Mouse (Mus musculus): ENCODE measurements around the gene Zfp408. TPM values are rescaled to one million over a fixed set of nuclear protein-coding genes. Genes with fewer than 3 reads are reported as not detected.
"Not testable (repeated sequence)": the region's sequence is repeated elsewhere in the genome, so short reads cannot be mapped to it uniquely, and the experiment has no call there.

The Zfp408 gene
- polyA plus RNA-seq, 1 experiment from 2014 or later, result 11.2 TPM

GRCm38 (mm10) chr2:91632316-91632715, 17.3 kb downstream of the Zfp408 start:
- Histone ChIP-seq H3K36me3 (ENCODE audit: control insufficient read depth, insufficient read depth, low read length) (no peaks in the 10 kb centered on the region), H3K27ac (ENCODE audit: low read length) (no peak overlapping the region), H3K4me1 (ENCODE audit: control insufficient read depth, insufficient read depth, low read length) (no peaks in the 10 kb centered on the region), H3K4me3 (ENCODE audit: low read depth, low read length) (no peak overlapping the region), H3K27me3 (ENCODE audit: control insufficient read depth, insufficient read depth, low read depth, low read length) (no peaks in the 10 kb centered on the region), H3K9me3 (replicated peaks; ENCODE audit: control insufficient read depth, low read length, poor library complexity, severe bottlenecking) (no peaks in the 10 kb centered on the region), H3K9ac (ENCODE audit: low read depth, low read length) (no peak overlapping the region), H3K4me2 (ENCODE audit: low read length) (no peak overlapping the region)
- WGBS, result 81% methylated on average over 5 of the region's 5 CpGs
- ATAC-seq, result no peak

GRCm38 (mm10) chr2:91631826-91632225, 17.8 kb downstream of the Zfp408 start:
- no peak overlapping the region for H3K4me3 ChIP-seq (ENCODE audit: low read depth, low read length)
- no peaks in the 10 kb centered on the region for H3K9me3 ChIP-seq (replicated peaks; ENCODE audit: control insufficient read depth, low read length, poor library complexity, severe bottlenecking)
- no peaks in the 10 kb centered on the region for H3K36me3 ChIP-seq (ENCODE audit: control insufficient read depth, insufficient read depth, low read length)
- H3K27me3 ChIP-seq (ENCODE audit: control insufficient read depth, insufficient read depth, low read depth, low read length), result no peaks in the 10 kb centered on the region
- no peak overlapping the region for H3K4me2 ChIP-seq (ENCODE audit: low read length)
- WGBS, result 87% methylated on average over 5 of the region's 5 CpGs
- no peak for ATAC-seq
- H3K4me1 ChIP-seq (ENCODE audit: control insufficient read depth, insufficient read depth, low read length), result no peaks in the 10 kb centered on the region
- no peak overlapping the region for H3K27ac ChIP-seq (ENCODE audit: low read length)
- H3K9ac ChIP-seq (ENCODE audit: low read depth, low read length), result no peak overlapping the region

GRCm38 (mm10) chr2:91630384-91630783, 19.2 kb downstream of the Zfp408 start:
- 92% methylated on average over 12 of the region's 12 CpGs for WGBS
- H3K4me2 ChIP-seq (ENCODE audit: low read length), result no peak overlapping the region
- ATAC-seq, result no peak
- no peaks in the 10 kb centered on the region for H3K36me3 ChIP-seq (ENCODE audit: control insufficient read depth, insufficient read depth, low read length)
- H3K27me3 ChIP-seq (ENCODE audit: control insufficient read depth, insufficient read depth, low read depth, low read length), result no peaks in the 10 kb centered on the region
- no peak overlapping the region for H3K9ac ChIP-seq (ENCODE audit: low read depth, low read length)
- no peaks in the 10 kb centered on the region for H3K4me1 ChIP-seq (ENCODE audit: control insufficient read depth, insufficient read depth, low read length)
- no peak overlapping the region for H3K27ac ChIP-seq (ENCODE audit: low read length)
- H3K4me3 ChIP-seq (ENCODE audit: low read depth, low read length), result no peak overlapping the region
- no peaks in the 10 kb centered on the region for H3K9me3 ChIP-seq (replicated peaks; ENCODE audit: control insufficient read depth, low read length, poor library complexity, severe bottlenecking)

- no peak for ATAC-seq
- WGBS, result 86% methylated on average over 18 of the region's 18 CpGs
- no peak overlapping the region for H3K9ac ChIP-seq (ENCODE audit: low read depth, low read length)
- no peaks in the 10 kb centered on the region for H3K27me3 ChIP-seq (ENCODE audit: control insufficient read depth, insufficient read depth, low read depth, low read length)
- H3K4me2 ChIP-seq (ENCODE audit: low read length), result no peak overlapping the region
- H3K36me3 ChIP-seq (ENCODE audit: control insufficient read depth, insufficient read depth, low read length), result no peaks in the 10 kb centered on the region
- no peaks in the 10 kb centered on the region for H3K9me3 ChIP-seq (replicated peaks; ENCODE audit: control insufficient read depth, low read length, poor library complexity, severe bottlenecking)
- no peaks in the 10 kb centered on the region for H3K4me1 ChIP-seq (ENCODE audit: control insufficient read depth, insufficient read depth, low read length)
- no peak overlapping the region for H3K27ac ChIP-seq (ENCODE audit: low read length)
- no peak overlapping the region for H3K4me3 ChIP-seq (ENCODE audit: low read depth, low read length)
These were observed 19.9 kb downstream of the Zfp408 start for GRCm38 (mm10) chr2:91629682-91630081.

- H3K4me2 ChIP-seq (ENCODE audit: low read length), result no peak overlapping the region
- H3K9me3 ChIP-seq (replicated peaks; ENCODE audit: control insufficient read depth, low read length, poor library complexity, severe bottlenecking), result no peaks in the 10 kb centered on the region
- H3K9ac ChIP-seq (ENCODE audit: low read depth, low read length), result no peak overlapping the region
- 93% methylated on average over 8 of the region's 8 CpGs for WGBS
- H3K27me3 ChIP-seq (ENCODE audit: control insufficient read depth, insufficient read depth, low read depth, low read length), result no peaks in the 10 kb centered on the region
- no peak for ATAC-seq
- no peak overlapping the region for H3K4me3 ChIP-seq (ENCODE audit: low read depth, low read length)
- H3K36me3 ChIP-seq (ENCODE audit: control insufficient read depth, insufficient read depth, low read length), result 0 out of 2 replicates have a peak, but pooled peaks cover 4% of the 10 kb centered on the region
- no peak overlapping the region for H3K27ac ChIP-seq (ENCODE audit: low read length)
- H3K4me1 ChIP-seq (ENCODE audit: control insufficient read depth, insufficient read depth, low read length), result no peaks in the 10 kb centered on the region
These were observed 21.4 kb downstream of the Zfp408 start for GRCm38 (mm10) chr2:91628171-91628570.

GRCm38 (mm10) chr2:91627486-91627885, 22.1 kb downstream of the Zfp408 start:
- Histone ChIP-seq H3K9me3 (replicated peaks; ENCODE audit: control insufficient read depth, low read length, poor library complexity, severe bottlenecking) (no peaks in the 10 kb centered on the region), H3K27me3 (ENCODE audit: control insufficient read depth, insufficient read depth, low read depth, low read length) (no peaks in the 10 kb centered on the region), H3K27ac (ENCODE audit: low read length) (no peak overlapping the region), H3K4me1 (ENCODE audit: control insufficient read depth, insufficient read depth, low read length) (no peaks in the 10 kb centered on the region), H3K4me2 (ENCODE audit: low read length) (no peak overlapping the region), H3K9ac (ENCODE audit: low read depth, low read length) (no peak overlapping the region), H3K4me3 (ENCODE audit: low read depth, low read length) (no peak overlapping the region), H3K36me3 (ENCODE audit: control insufficient read depth, insufficient read depth, low read length) (peaks cover 5% of the 10 kb centered on the region; the same call in 1 of the 2 replicates)
- WGBS, result 82% methylated on average over 5 of the region's 5 CpGs
- ATAC-seq, result no peak

- 97% methylated on average over 7 of the region's 7 CpGs for WGBS
- not testable (repeated sequence) for H3K27me3 ChIP-seq (ENCODE audit: control insufficient read depth, insufficient read depth, low read depth, low read length); H3K27ac ChIP-seq (ENCODE audit: low read length); H3K9me3 ChIP-seq (replicated peaks; ENCODE audit: control insufficient read depth, low read length, poor library complexity, severe bottlenecking); H3K9ac ChIP-seq (ENCODE audit: low read depth, low read length); H3K4me3 ChIP-seq (ENCODE audit: low read depth, low read length); ATAC-seq; H3K4me2 ChIP-seq (ENCODE audit: low read length); H3K4me1 ChIP-seq (ENCODE audit: control insufficient read depth, insufficient read depth, low read length)
- H3K36me3 ChIP-seq (ENCODE audit: control insufficient read depth, insufficient read depth, low read length), result peaks cover 29% of the 10 kb centered on the region
These were observed 26.2 kb downstream of the Zfp408 start for GRCm38 (mm10) chr2:91623366-91623765.

- Histone ChIP-seq H3K4me2 (ENCODE audit: low read length) (no peak overlapping the region), H3K27ac (ENCODE audit: low read length) (no peak overlapping the region), H3K4me1 (ENCODE audit: control insufficient read depth, insufficient read depth, low read length) (no peaks in the 10 kb centered on the region), H3K9me3 (replicated peaks; ENCODE audit: control insufficient read depth, low read length, poor library complexity, severe bottlenecking) (no peaks in the 10 kb centered on the region), H3K27me3 (ENCODE audit: control insufficient read depth, insufficient read depth, low read depth, low read length) (no peaks in the 10 kb centered on the region), H3K36me3 (ENCODE audit: control insufficient read depth, insufficient read depth, low read length) (peaks cover 34% of the 10 kb centered on the region), H3K4me3 (ENCODE audit: low read depth, low read length) (no peak overlapping the region), H3K9ac (ENCODE audit: low read depth, low read length) (no peak overlapping the region)
- 96% methylated on average over 5 of the region's 5 CpGs for WGBS
- no peak for ATAC-seq
These were observed 27.2 kb downstream of the Zfp408 start for GRCm38 (mm10) chr2:91622356-91622755.

- not testable (repeated sequence) for H3K27ac ChIP-seq (ENCODE audit: low read length); ATAC-seq; H3K9ac ChIP-seq (ENCODE audit: low read depth, low read length); H3K4me1 ChIP-seq (ENCODE audit: control insufficient read depth, insufficient read depth, low read length); H3K9me3 ChIP-seq (replicated peaks; ENCODE audit: control insufficient read depth, low read length, poor library complexity, severe bottlenecking); H3K27me3 ChIP-seq (ENCODE audit: control insufficient read depth, insufficient read depth, low read depth, low read length); H3K4me2 ChIP-seq (ENCODE audit: low read length); H3K4me3 ChIP-seq (ENCODE audit: low read depth, low read length)
- peaks cover 28% of the 10 kb centered on the region for H3K36me3 ChIP-seq (ENCODE audit: control insufficient read depth, insufficient read depth, low read length)
These were observed 40.2 kb downstream of the Zfp408 start for GRCm38 (mm10) chr2:91609370-91609769.

GRCm38 (mm10) chr2:91602389-91602788, 47.2 kb downstream of the Zfp408 start:
- no peak for ATAC-seq
- WGBS, result 95% methylated on average over 4 of the region's 4 CpGs
- H3K9me3 ChIP-seq (replicated peaks; ENCODE audit: control insufficient read depth, low read length, poor library complexity, severe bottlenecking), result no peaks in the 10 kb centered on the region
- peaks cover 40% of the 10 kb centered on the region for H3K36me3 ChIP-seq (ENCODE audit: control insufficient read depth, insufficient read depth, low read length)
- no peak overlapping the region for H3K4me2 ChIP-seq (ENCODE audit: low read length)
- no peak overlapping the region for H3K4me3 ChIP-seq (ENCODE audit: low read depth, low read length)
- H3K27me3 ChIP-seq (ENCODE audit: control insufficient read depth, insufficient read depth, low read depth, low read length), result no peaks in the 10 kb centered on the region
- no peaks in the 10 kb centered on the region for H3K4me1 ChIP-seq (ENCODE audit: control insufficient read depth, insufficient read depth, low read length)
- no peak overlapping the region for H3K9ac ChIP-seq (ENCODE audit: low read depth, low read length)
- no peak overlapping the region for H3K27ac ChIP-seq (ENCODE audit: low read length)

Measured in midbrain, embryonic 16.5 days (tissue).